ENCODE assay signal across 12 mouse cellular contexts in the genomic region with DNA sequence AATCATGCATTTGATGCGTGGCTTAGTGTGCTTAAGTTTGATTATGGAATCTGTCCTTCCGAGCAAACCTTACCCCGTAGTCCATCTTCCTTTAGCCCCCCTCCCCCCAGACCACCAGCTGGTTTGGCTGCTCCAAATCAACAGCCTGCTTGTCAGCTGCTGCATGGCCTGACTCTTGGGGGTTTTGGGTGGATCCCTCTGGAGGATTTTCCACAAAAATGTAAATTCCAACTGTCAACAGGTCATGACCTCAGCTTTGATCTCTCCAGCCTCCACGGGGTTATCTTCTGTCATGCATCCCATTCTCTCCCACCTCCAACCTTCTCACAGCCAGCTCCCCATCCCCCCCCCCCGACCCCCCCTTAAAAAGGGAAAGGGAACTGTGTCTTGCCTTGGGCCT.
A peak's percentile ranks its signal among the peaks of the same experiment; 100 is the strongest.
DNase-seq lines count a peak whose midpoint lies in the region; ATAC-seq lines count a peak whose summit lies in the region.
"Had no signal": no experiment of that assay in that cellular context is flagged by ENCODE, and none has a peak within 500 bp of the region (broad histone marks: within the 10 kb centered on the region; RNA-seq: fewer than 3 reads in every experiment).

No protein-coding gene starts in this region.

- peak overlapping the region; percentile 15; the same call in 1 of the 2 replicates for H3K27ac ChIP-seq in forebrain, embryonic 10.5 days
- no peak overlapping the region for H3K27ac ChIP-seq in forebrain, embryonic 11.5 days (ENCODE audit: low read depth, low read length)
- no peak overlapping the region for H3K27ac ChIP-seq in liver, embryonic 11.5 days (ENCODE audit: low read depth, low read length)
- 0 out of 2 replicates have a peak overlapping the region, but pooled peaks have one; percentile 2 for H3K27ac ChIP-seq in embryonic facial prominence, embryonic 14.5 days (replicated peaks; ENCODE audit: low read depth, low read length)
- H3K27ac ChIP-seq: hindbrain, embryonic 15.5 days; limb, embryonic 12.5 days had no signal

- H3K4me2 ChIP-seq in forebrain, embryonic 11.5 days (ENCODE audit: low read depth, low read length, severe bottlenecking): no peak overlapping the region
- no peak overlapping the region for H3K4me2 ChIP-seq in liver, embryonic 11.5 days
- no peak overlapping the region for H3K4me2 ChIP-seq in embryonic facial prominence, embryonic 14.5 days (ENCODE audit: low read depth, low read length)
- H3K4me2 ChIP-seq: hindbrain, embryonic 15.5 days; limb, embryonic 12.5 days had no signal

- DNase-seq in forebrain, embryonic 10.5 days (ENCODE audit: extremely low spot score, low spot score): no peak
- no peak for DNase-seq in forebrain, embryonic 11.5 days (ENCODE audit: low spot score)
- DNase-seq in liver (peak; percentile 16), ES-CJ7 (ENCODE audit: low read depth, low spot score) (peak; percentile 92)
- no peak for DNase-seq in liver, embryonic 11.5 days (ENCODE audit: low spot score)
- DNase-seq in embryonic facial prominence, embryonic 14.5 days (ENCODE audit: low spot score): peak; percentile 64
- DNase-seq in gastrocnemius, adult 8-10 months (ENCODE audit: low spot score in 2 of 2): no peak
- DNase-seq: B cell, adult 2 months; forebrain, postnatal 0 days had no signal

- no peaks in the 10 kb centered on the region for H3K36me3 ChIP-seq in forebrain, embryonic 10.5 days (replicated peaks)
- no peaks in the 10 kb centered on the region for H3K36me3 ChIP-seq in forebrain, embryonic 11.5 days (ENCODE audit: control insufficient read depth, insufficient read depth, low read length)
- no peaks in the 10 kb centered on the region for H3K36me3 ChIP-seq in liver, embryonic 11.5 days (ENCODE audit: control insufficient read depth, insufficient read depth, low read length)
- no peaks in the 10 kb centered on the region for H3K36me3 ChIP-seq in embryonic facial prominence, embryonic 14.5 days (ENCODE audit: control insufficient read depth, insufficient read depth, low read length)
- H3K36me3 ChIP-seq: hindbrain, embryonic 15.5 days; limb, embryonic 12.5 days had no signal

- ATAC-seq in forebrain, embryonic 11.5 days (replicated peaks; ENCODE audit: low FRiP score): no peak
- no peak for ATAC-seq in liver, embryonic 11.5 days (replicated peaks; ENCODE audit: low FRiP score)
- no peak for ATAC-seq in embryonic facial prominence, embryonic 14.5 days (ENCODE audit: low read depth)
- no peak for ATAC-seq in monocyte, adult 5-6 weeks (replicated peaks; ENCODE audit: insufficient number of reproducible peaks, low FRiP score, low TSS enrichment, poor library complexity, severe bottlenecking)
- ATAC-seq: forebrain, postnatal 0 days had no signal

- no peaks in the 10 kb centered on the region for H3K9me3 ChIP-seq in forebrain, embryonic 10.5 days
- no peaks in the 10 kb centered on the region for H3K9me3 ChIP-seq in forebrain, embryonic 11.5 days (ENCODE audit: control insufficient read depth, low read length)
- H3K9me3 ChIP-seq in liver, embryonic 11.5 days (ENCODE audit: control insufficient read depth, low read length): no peaks in the 10 kb centered on the region
- no peaks in the 10 kb centered on the region for H3K9me3 ChIP-seq in embryonic facial prominence, embryonic 14.5 days (ENCODE audit: control insufficient read depth, low read length)
- H3K9me3 ChIP-seq: hindbrain, embryonic 15.5 days; limb, embryonic 12.5 days had no signal

- no peak overlapping the region for H3K4me3 ChIP-seq in forebrain, embryonic 10.5 days
- no peak overlapping the region for H3K4me3 ChIP-seq in forebrain, embryonic 11.5 days (ENCODE audit: low read depth, low read length)
- H3K4me3 ChIP-seq in liver, embryonic 11.5 days (ENCODE audit: low read depth, low read length): no peak overlapping the region
- no peak overlapping the region for H3K4me3 ChIP-seq in embryonic facial prominence, embryonic 14.5 days (ENCODE audit: low read depth, low read length)
- H3K4me3 ChIP-seq: hindbrain, embryonic 15.5 days; limb, embryonic 12.5 days had no signal

- no peak overlapping the region for H3K9ac ChIP-seq in forebrain, embryonic 11.5 days (ENCODE audit: low read length)
- no peak overlapping the region for H3K9ac ChIP-seq in liver, embryonic 11.5 days (ENCODE audit: low read depth, low read length)
- H3K9ac ChIP-seq in embryonic facial prominence, embryonic 14.5 days (ENCODE audit: low read depth, low read length): no peak overlapping the region
- H3K9ac ChIP-seq: forebrain, postnatal 0 days; hindbrain, embryonic 15.5 days; limb, embryonic 12.5 days had no signal

- WGBS in forebrain, embryonic 10.5 days: 13% methylated on average over 5 of the region's 5 CpGs
- WGBS in forebrain, embryonic 11.5 days: 8% methylated on average over 5 of the region's 5 CpGs
- WGBS in liver, embryonic 11.5 days: 17% methylated on average over 5 of the region's 5 CpGs
- WGBS in embryonic facial prominence, embryonic 14.5 days: 10% methylated on average over 5 of the region's 5 CpGs

- peaks cover 41% of the 10 kb centered on the region for H3K4me1 ChIP-seq in forebrain, embryonic 10.5 days
- H3K4me1 ChIP-seq in forebrain, embryonic 11.5 days (replicated peaks; ENCODE audit: control insufficient read depth, insufficient read depth, low read length): no peaks in the 10 kb centered on the region; the same call in 1 of the 2 replicates
- peaks cover 8% of the 10 kb centered on the region for H3K4me1 ChIP-seq in liver, embryonic 11.5 days (replicated peaks; ENCODE audit: control insufficient read depth, insufficient read depth, low read length)
- peaks cover 34% of the 10 kb centered on the region for H3K4me1 ChIP-seq in embryonic facial prominence, embryonic 14.5 days (ENCODE audit: control insufficient read depth, insufficient read depth, low read length)

- H3K27me3 ChIP-seq in forebrain, embryonic 10.5 days (ENCODE audit: poor library complexity, severe bottlenecking): no peaks in the 10 kb centered on the region
- no peaks in the 10 kb centered on the region for H3K27me3 ChIP-seq in forebrain, embryonic 11.5 days (ENCODE audit: control insufficient read depth, insufficient read depth, low read length)
- H3K27me3 ChIP-seq in liver, embryonic 11.5 days (replicated peaks; ENCODE audit: control insufficient read depth, insufficient read depth, low read length): no peaks in the 10 kb centered on the region
- H3K27me3 ChIP-seq in embryonic facial prominence, embryonic 14.5 days (replicated peaks; ENCODE audit: control insufficient read depth, insufficient read depth, low read length): no peaks in the 10 kb centered on the region
- H3K27me3 ChIP-seq: hindbrain, embryonic 15.5 days had no signal

Comparison
In these comparisons a context has a peak if more than half of its experiments do, and no peak if none do; other contexts are left out.
1. DNase-seq: peak in liver (single experiment), ES-CJ7 (single experiment) and embryonic facial prominence, embryonic 14.5 days (single experiment); none in forebrain, embryonic 10.5 days (single experiment), forebrain, embryonic 11.5 days (single experiment), liver, embryonic 11.5 days (single experiment) and gastrocnemius, adult 8-10 months (0 of 2).
2. H3K27ac ChIP-seq: peak in forebrain, embryonic 10.5 days (single experiment) and embryonic facial prominence, embryonic 14.5 days (single experiment); none in forebrain, embryonic 11.5 days (single experiment) and liver, embryonic 11.5 days (single experiment).